Mouse (Mus musculus): Measurements from ENCODE around the gene Gclm.

GRCm38 (mm10) chr3:122304560-122304959, 59.2 kb downstream of the Gclm start:
- TF ChIP-seq CTCF (IDR thresholded peaks at IDR 0.05; ENCODE audit: low read depth) (no peak), EP300 (IDR thresholded peaks at IDR 0.05; ENCODE audit: low read depth) (no peak)
